Mouse (Mus musculus) pancreas, adult 10 weeks (tissue): Measurements from ENCODE around the gene Alas2. TPM values are rescaled to one million over a fixed set of nuclear protein-coding genes. Genes with fewer than 3 reads are reported as not detected.

ENCODE experiments used
- polyA plus RNA-seq: library from polyadenylated mRNA; stranded (reverse); fragments of 350-450 nt; fragmentation: Illumina TruSeq; extraction: RNeasy Lipid Tissue Mini Kit (QIAGEN cat#74804); gene quantifications from one replicate; pipeline ENCODE4 v1.2.3, GENCODE M21; 2015; ENCODE audit warnings: low read depth, low replicate concordance; ENCODE audit not compliant: insufficient read depth

Gene Alas2
- polyA plus RNA-seq = 12.7 TPM

GRCm38 (mm10) chrX:150547239-150547638 is at the start of gene Alas2:
TSS of gene Alas2 (plus strand) at chrX:150547375.

GRCm38 (mm10) chrX:150588023-150588764 is 41.0 kb downstream of the Alas2 start, which contains the start of gene Pfkfb1:
TSS of gene Pfkfb1 (plus strand) at chrX:150588229.

GRCm38 (mm10) chrX:150589696-150590095 is 42.5 kb downstream of the Alas2 start, which contains the start of gene Apex2:
TSS of gene Apex2 (minus strand) at chrX:150589868.

Other genes with a start within 250 kb of the Alas2 start
- 3.7 TPM for gene Tmem29, start 88.2 kb upstream of the Alas2 start, polyA plus RNA-seq
- 2.3 TPM for gene Pfkfb1, start 40.9 kb downstream of the Alas2 start, polyA plus RNA-seq
- gene Apex2, start 42.5 kb downstream of the Alas2 start, polyA plus RNA-seq = 2.6 TPM
- gene Tro, start 110.2 kb downstream of the Alas2 start, polyA plus RNA-seq = 0.46 TPM